Mouse (Mus musculus): ENCODE results near the gene Sacm1l. TPM values are rescaled to one million over a fixed set of nuclear protein-coding genes. Genes with fewer than 3 reads are reported as not detected.

Gene Sacm1l
- 10 to 100 TPM; 44.6 to 47.0 TPM for total RNA-seq (2021)

- DNase-seq: peak; percentile 98
These were observed at the start of gene Sacm1l for GRCm38 (mm10) chr9:123529392-123530157. Gene Sacm1l, plus strand, starts transcription at chr9:123529759.

- DNase-seq: no peak
These were observed 49.7 kb upstream of the Sacm1l start for GRCm38 (mm10) chr9:123479876-123480252.

- DNase-seq: peak; percentile 22
These were observed 49.2 kb upstream of the Sacm1l start for GRCm38 (mm10) chr9:123480253-123480921.

- DNase-seq: no peak
These were observed 48.4 kb upstream of the Sacm1l start for GRCm38 (mm10) chr9:123481136-123481535.

GRCm38 (mm10) chr9:123483598-123483997 is 46.0 kb upstream of the Sacm1l start:
- no peak for DNase-seq

- no peak for DNase-seq
These were observed 44.7 kb upstream of the Sacm1l start for GRCm38 (mm10) chr9:123484830-123485229.

- DNase-seq: no peak
These were observed 44.0 kb upstream of the Sacm1l start for GRCm38 (mm10) chr9:123485561-123485960.

- DNase-seq: no peak
These were observed 42.9 kb upstream of the Sacm1l start for GRCm38 (mm10) chr9:123486635-123487034.

- DNase-seq: no peak
These were observed 40.5 kb upstream of the Sacm1l start for GRCm38 (mm10) chr9:123489073-123489472.

GRCm38 (mm10) chr9:123489727-123490343 is 39.7 kb upstream of the Sacm1l start:
- DNase-seq: no peak

GRCm38 (mm10) chr9:123490930-123491329 is 38.6 kb upstream of the Sacm1l start:
- peak; percentile 55 for DNase-seq

- peak; percentile 78 for DNase-seq
These were observed 37.5 kb upstream of the Sacm1l start for GRCm38 (mm10) chr9:123491917-123492585.

GRCm38 (mm10) chr9:123496665-123497064 is 32.9 kb upstream of the Sacm1l start:
- DNase-seq: no peak

- DNase-seq: no peak
These were observed 31.7 kb upstream of the Sacm1l start for GRCm38 (mm10) chr9:123497906-123498305.

GRCm38 (mm10) chr9:123500480-123500879 is 29.1 kb upstream of the Sacm1l start:
- no peak for DNase-seq

GRCm38 (mm10) chr9:123503171-123503834 is 26.3 kb upstream of the Sacm1l start:
- no peak for DNase-seq

GRCm38 (mm10) chr9:123504325-123504724 is 25.2 kb upstream of the Sacm1l start:
- peak; percentile 65 for DNase-seq

- DNase-seq: no peak
These were observed 24.0 kb upstream of the Sacm1l start for GRCm38 (mm10) chr9:123505598-123505997.

- DNase-seq: no peak
These were observed 23.1 kb upstream of the Sacm1l start for GRCm38 (mm10) chr9:123506270-123507146.

GRCm38 (mm10) chr9:123507380-123507779 is 22.2 kb upstream of the Sacm1l start:
- no peak for DNase-seq

GRCm38 (mm10) chr9:123508986-123509385 is 20.6 kb upstream of the Sacm1l start:
- DNase-seq: no peak

Data from heart, postnatal 4 days (tissue).